25 mouse cellular contexts compared by ENCODE assay signal in the genomic region with DNA sequence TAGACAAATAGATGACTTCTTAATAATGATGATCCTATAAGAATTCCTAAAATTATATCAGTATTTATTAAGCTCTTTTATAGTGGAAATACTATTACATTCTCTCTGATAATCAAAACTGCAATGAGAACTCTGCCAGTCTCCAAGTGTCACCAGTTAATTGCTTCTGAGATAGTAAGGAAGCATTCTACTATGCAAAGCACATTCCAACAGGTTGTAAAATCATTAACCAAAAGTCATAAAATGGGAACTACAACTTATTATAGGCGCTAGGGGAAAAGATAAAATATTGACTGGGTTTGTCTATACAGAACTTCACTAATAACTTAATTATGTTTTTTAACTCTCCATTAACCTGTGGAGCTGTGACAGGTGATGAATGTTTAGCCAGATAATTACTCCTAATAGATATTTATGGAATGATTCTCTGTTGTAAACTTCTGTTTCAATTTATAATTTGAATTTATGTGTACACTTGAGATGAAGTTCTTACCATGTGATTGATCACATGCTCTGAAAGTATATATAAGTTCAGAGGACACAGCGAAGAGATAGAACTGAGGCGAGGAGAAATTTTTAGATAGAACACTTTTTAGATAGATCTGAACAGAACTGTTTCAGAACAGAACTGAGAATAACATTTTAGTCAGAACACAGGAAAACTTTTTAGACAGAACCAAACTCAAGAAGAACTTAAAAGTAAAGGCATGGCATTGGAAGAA. TPM values are rescaled to one million over a fixed set of nuclear protein-coding genes. Genes with fewer than 3 reads are reported as not detected.
"Had no signal": no experiment of that assay in that cellular context is flagged by ENCODE, and none has a peak within 500 bp of the region (broad histone marks: within the 10 kb centered on the region; RNA-seq: fewer than 3 reads in every experiment).

No protein-coding gene starts in this region.

- H3K27ac ChIP-seq: neural tube, embryonic 13.5 days; neural tube, embryonic 15.5 days; stomach, embryonic 15.5 days; stomach, postnatal 0 days had no signal

- H3K9ac ChIP-seq: neural tube, embryonic 13.5 days; neural tube, embryonic 15.5 days; stomach, embryonic 15.5 days had no signal

- H3K27me3 ChIP-seq: neural tube, embryonic 13.5 days; neural tube, embryonic 15.5 days; stomach, embryonic 15.5 days had no signal

- H3K4me1 ChIP-seq: neural tube, embryonic 13.5 days; neural tube, embryonic 15.5 days; stomach, embryonic 15.5 days had no signal

- H3K4me2 ChIP-seq: neural tube, embryonic 13.5 days; neural tube, embryonic 15.5 days; stomach, embryonic 15.5 days had no signal

- DNase-seq: retina, postnatal 1 day; right cerebral cortex, adult 18-20 months; right cerebral cortex, postnatal 14 days; right cerebral cortex, postnatal 25 days; right cerebral cortex, postnatal 4 days; spleen, adult 18-20 months; thymus, adult 18-20 months; thymus, adult 2 months; thymus, postnatal 14 days; thymus, postnatal 25 days; thymus, postnatal 36 days; thymus, postnatal 4 days had no signal

- H3K9me3 ChIP-seq: neural tube, embryonic 13.5 days; neural tube, embryonic 15.5 days; stomach, embryonic 15.5 days had no signal

- H3K4me3 ChIP-seq: neural tube, embryonic 13.5 days; neural tube, embryonic 15.5 days; stomach, embryonic 15.5 days had no signal

- H3K36me3 ChIP-seq: neural tube, embryonic 13.5 days; neural tube, embryonic 15.5 days; stomach, embryonic 15.5 days had no signal

RNA-seq across cellular contexts. Expression of gene Gm438, which starts 3.7 kb away (rescaled TPM):
- total RNA-seq: neutrophil, adult 5-6 weeks had no signal
- polyA plus RNA-seq: neural tube, embryonic 13.5 days; neural tube, embryonic 14.5 days; neural tube, embryonic 15.5 days; small intestine, adult 2 months; spleen, adult 2 months; stomach, embryonic 14.5 days; stomach, embryonic 15.5 days; stomach, embryonic 16.5 days; testis, adult 2 months; thymus, adult 2 months; thymus, postnatal 0 days; urinary bladder, adult 2 months had no signal
